Mouse (Mus musculus): ENCODE measurements at regions not wholly inside any gene's neighbourhood (a gene's known extent, or its start where the extent isn't known, plus 50 kb on each side); places are given as distances from the start of the nearest gene placed in this dataset.

DNA sequence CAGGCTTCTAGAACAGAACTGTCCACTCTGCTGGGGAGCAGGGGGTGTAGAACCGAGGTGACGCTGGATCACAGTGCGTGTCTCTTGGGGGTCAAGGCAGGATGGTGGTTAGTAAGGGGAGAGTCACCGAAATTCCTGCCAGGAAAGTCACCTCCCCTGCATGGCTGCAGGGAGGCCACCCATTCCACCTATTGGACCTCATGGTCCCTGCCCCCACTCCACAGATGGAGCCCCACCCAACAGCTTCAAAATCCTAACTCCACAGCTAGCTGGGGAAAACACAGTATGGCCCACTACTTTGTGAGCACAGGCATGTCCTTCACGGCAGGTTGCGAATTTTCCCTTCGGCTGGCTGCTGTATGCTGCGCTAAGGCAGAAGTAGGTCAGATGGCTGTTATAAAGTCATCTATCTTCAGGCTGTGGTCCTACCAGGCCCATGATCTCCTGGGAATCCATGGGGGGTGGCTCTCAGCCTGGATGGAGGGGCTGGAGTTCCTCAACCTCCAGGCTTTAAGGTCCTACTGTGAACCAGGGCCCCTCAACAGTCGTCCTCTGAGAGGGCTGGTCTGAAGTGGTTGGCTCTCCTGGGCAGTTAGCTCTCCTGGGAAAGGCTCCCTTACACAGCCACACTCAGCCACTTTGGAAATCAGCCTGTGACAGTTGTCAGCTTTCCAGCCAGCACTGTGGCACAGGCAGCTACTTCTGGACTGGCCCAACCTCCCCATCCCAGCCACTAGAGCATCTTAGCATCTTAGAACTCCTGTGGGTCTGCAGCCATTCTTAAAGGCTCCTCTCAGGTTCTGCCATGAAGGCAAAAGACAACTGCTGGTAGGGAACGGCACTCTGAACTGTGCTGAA is 124.0 kb upstream of the Klf14 start:
- no peak for DNase-seq (ENCODE audit: low read depth, low spot score)

DNA sequence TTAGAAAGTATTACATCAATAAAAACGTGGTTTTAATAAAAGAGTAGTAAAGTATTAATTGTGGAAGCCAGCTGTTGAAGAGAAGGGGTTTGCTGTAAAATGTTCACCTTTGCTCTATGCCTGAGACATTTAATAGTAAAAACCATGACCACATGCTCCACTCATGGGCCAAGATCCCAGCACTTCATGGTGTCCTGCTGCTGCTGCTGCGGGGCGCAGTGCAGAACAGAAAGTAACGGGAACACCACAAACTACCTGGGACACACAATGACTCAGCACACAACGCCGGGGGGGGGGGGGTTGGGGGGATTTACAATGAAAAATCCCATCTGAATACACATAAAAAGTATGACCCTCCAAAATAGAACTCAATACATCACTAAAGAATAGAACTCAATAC is 124.8 kb upstream of the Klf14 start:
- no peak for DNase-seq (ENCODE audit: low read depth, low spot score)

DNA sequence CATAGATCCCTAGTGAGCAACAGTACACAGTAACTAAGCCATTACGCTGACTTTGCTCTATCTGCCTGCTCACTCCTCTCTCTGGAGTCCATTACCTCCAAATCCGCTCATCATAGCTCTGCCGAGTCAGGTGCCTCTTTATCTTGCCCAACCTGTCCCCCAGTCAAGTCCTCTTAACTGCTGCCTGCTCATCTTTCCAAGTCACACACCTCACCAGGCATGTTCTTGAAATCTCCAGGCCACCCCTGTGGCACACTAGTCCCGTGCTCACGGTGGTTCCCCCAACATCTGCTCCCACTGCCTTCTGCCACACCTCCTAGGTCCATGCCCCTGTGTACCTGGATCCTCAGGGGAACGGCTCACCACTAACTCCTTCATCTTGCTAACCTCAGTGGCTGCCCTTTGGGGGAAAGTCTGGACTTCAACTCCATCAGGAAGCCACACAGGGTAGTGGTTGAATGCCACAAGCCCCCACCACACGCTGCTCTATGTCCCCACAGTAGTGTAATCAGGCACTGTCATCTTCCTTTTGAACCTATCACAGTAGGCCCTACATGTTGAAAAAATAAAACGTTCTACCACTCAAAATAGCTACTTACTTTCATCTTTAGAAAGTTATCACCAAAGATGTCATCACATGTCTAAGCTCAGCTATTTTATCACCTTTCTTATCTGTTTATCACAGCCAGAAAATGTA is 126.3 kb upstream of the Klf14 start:
- no peak for DNase-seq (ENCODE audit: low read depth, low spot score)

DNA sequence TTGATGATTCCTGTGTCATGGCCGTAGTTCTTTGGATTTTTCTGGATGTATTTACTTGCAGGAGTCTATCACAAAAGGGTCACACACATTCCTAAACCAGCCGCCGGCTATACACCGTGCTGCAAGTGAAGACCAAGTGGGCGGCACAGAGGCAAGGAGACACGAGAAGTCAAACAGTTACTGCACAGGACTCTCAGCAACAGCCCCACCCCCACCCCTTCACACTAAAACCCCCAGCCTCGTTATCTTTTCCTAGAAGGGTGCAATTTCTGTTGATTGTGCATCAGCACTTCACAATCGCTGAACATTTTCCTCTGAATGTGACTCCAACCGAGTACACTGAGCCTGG is 126.9 kb upstream of the Klf14 start:
- no peak for DNase-seq (ENCODE audit: low read depth, low spot score)

DNA sequence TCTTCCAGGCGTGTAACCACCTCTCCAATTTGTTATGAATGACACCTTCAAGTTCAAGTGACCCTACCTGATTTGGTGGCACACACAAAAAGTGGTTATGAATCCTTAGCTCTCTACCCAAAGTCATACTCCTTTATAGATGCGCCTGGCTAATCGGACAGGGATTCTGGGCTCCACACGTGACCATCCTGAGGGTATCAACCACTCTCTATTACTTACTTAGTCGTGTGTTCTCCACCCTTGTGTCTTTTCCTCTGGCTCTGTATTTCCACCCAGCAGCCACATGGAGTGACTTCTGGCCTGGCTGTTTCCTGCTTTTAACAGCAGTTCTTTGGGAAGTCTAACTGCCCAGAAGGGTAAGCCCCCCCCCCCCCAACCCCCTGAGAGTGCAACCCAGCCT is 127.4 kb upstream of the Klf14 start:
- DNase-seq (ENCODE audit: low read depth, low spot score): no peak

DNA sequence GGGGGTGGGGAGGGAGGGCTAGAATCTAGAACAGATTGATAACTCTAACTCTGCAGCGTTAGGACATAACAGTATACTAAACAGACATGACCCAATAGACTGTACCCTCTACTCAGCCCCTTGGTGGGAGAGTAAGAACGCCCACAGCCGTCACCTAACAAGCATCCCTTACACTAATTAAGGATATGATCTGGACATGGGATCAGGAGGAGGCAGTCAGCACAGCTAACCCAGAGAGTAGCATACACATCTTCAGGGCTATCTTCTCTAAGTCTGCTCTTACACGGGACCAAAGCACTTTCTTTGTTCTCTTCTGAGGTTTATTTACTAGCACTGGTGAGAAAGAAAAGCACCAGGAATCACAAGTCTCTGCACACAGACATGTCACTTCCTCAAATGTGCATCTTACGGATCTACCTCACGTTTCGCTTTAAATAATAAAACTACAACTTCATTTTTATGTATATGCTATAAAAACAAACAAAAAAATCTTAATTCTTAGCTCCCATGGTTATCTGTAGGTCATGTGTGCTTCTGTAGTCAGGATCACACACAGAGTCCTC is 128.0 kb upstream of the Klf14 start:
- no peak for DNase-seq (ENCODE audit: low read depth, low spot score)

DNA sequence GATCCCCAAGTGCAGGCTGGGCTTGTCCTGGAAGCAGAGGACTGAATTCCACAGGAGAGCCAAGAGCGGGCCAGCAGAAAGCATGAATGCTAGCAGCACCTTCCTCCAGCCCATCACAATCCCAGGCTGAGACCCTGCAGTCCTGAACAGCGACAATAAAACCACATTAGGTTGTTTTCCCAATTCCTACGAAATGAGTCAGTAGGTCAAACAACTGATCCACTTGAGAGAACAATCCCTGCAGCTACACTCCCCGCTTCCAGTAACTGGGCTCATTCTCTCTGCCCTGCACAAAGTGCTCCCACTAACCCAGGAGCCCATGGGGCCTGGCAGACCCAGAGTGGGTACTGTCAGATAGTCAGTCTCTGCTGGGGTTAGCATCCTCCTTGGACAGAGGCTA is 128.6 kb upstream of the Klf14 start:
- DNase-seq (ENCODE audit: low read depth, low spot score): no peak

DNA sequence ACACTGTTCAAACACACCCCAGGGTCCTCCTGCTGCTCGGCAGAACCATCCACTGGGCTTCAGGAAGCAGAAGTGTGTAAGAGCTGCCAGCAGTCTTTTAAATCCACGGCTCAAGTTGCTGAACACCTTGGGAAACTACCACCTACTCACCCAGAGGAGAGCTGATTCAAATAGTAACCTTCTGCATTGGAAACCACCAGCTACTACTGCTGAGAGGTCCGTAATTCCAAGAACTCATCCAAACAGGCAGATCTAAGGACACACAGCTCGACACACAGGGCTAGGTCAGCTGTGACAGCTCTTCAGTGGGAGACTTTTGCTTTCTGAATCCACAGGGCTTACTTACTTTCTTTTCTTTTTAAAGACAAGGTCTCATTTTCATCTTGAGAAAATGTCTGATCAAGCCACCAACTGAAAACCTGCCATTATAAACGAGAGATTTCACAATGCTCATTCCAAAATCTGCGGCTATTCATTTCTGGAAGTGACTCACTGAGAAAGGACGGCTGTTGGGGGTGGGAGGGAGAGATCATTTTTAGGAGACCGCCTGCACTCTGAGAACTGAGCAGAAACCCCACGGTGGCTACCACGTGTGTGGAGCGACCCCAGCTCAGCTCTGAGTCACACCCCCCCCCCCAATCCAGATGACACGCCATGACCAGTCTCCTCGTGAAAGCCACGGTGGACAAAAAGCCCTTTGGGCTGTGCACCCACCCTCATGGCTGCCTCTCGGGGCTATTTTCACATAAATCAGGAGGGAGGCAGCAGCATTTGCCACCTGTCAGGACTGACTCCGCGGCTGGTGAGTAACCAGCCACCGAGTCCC is 129.5 kb upstream of the Klf14 start:
- DNase-seq (ENCODE audit: low read depth, low spot score): no peak

DNA sequence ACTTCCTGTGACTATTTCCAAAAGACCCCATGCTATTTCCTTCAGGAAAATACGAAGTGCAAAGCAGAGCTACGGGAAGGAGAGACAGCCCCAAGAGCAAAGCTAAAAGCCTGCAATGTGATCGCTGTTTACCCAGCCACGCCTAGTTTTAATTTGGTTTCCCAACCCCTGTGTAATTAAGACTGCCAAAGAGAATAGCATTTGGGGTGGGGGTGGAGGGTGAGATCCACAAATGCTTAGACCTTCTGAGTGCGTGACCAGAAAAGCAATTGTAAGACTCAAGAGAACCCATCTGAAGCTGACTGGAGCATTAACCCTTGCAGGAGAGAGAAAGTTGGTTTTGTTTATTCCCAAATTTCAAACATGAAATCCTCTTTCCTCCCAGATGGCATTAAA is 130.1 kb upstream of the Klf14 start:
- DNase-seq (ENCODE audit: low read depth, low spot score): no peak

DNA sequence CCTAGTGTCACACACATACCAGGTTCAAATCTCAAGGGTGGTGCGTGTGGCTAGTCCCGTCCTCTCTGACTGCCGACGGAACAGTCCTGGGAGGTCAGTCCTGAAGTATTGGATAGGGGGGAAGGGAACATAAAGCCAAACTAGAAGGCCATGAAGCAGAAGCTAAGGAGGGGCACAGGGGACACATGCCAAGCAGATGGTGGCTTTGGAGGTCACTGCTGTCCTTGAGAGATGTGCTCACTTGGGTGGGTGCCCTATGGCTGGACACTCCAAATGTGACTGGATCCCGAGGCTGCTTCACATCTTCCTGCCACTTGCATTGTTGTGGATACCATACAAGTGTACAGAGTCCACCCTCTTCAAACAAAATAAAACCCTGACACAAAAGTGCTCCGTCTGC is 131.4 kb upstream of the Klf14 start:
- DNase-seq (ENCODE audit: low read depth, low spot score): no peak

DNA sequence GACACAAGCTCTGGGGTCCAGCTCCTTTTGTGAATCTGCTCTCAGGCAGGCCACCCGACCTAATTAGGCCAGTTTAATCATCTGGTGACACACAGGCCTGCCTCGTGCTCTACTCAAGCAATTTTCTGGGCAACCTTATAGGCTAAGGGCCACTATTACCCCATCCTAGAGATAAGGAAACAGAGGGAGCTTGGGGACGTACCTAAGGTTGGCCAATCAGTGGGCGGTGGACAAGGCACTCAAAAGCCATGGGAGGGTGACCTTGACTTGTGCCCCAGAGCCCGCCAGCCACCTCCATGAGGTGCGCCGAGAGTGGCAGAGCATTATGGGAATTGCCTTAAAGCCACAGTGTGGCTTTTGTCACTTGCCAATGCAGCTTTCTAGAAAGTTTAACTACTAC is 131.9 kb upstream of the Klf14 start:
- DNase-seq (ENCODE audit: low read depth, low spot score): no peak

DNA sequence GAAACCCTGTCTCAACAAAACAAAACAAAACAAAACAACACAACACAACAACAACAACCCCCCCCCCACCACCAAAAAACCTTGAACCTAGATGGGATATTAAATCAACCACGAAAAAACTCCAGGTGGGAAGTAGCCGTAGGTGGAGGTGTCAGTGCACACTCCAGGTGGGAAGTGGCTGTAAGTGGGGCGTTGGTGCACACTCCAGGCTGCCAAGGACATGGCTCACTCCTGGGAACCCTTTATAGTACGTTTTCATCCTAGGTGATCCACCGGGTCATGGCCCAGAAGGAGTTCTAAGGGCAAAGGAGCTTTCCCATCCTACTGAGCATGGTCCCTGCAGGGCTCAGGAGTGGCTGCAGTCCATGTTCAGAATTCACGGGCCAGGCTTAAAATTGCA is 133.4 kb upstream of the Klf14 start:
- DNase-seq (ENCODE audit: low read depth, low spot score): no peak

DNA sequence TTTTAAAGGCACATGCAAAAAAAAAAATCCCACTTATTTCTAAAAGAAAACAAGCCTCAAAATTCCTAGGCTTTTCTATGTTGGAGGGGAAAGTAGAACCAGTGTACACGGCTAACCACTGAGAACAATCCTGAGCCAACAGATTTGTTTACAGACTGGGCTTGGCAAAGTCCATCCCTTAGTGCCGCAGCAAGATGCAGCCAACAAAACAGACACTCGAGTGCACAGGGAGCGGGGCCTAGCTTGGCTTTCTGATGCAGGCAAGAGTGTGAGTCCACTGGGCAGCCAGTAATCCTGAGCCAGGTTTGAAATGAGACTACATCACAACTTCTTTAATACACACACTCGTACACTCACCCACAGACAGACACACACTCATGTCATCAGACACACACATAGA is 133.9 kb upstream of the Klf14 start:
- no peak for DNase-seq (ENCODE audit: low read depth, low spot score)

DNA sequence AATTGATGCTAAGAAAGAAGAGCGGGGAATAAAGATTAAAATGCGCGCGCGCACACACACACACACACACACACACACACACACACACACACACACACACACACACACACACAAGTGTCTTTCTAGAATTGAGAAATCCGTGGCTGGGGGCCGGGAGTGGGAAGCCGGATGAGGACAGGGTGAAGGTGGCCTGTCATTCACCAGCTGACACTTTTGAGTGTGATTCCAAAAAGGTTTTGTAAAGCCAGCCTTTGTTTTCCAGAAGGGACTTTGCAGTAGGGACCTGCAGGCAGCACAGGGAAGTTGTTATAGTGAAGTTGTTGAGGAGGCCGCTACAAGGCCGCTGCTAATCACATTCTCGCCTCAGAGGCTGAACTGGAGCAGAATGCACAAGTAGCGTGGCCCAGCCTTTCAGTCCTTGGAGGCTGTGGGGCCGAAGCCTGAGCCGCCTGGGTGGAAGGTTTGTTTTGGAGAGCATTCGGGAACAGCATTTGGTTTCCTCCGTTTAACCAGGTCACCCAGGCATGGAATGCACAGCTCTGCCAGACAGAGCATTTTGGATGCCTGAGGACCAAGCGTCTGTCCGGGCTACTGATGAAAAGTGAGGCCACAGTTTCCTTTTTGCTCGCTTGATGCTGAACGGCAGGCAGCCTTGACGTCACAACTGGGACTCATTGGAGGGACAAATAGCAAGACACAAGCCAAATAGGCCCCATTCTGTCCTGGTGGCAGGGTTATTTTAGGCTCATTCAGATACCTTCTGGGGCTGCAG is 137.3 kb upstream of the Klf14 start:
- no peak for DNase-seq (ENCODE audit: low read depth, low spot score)

DNA sequence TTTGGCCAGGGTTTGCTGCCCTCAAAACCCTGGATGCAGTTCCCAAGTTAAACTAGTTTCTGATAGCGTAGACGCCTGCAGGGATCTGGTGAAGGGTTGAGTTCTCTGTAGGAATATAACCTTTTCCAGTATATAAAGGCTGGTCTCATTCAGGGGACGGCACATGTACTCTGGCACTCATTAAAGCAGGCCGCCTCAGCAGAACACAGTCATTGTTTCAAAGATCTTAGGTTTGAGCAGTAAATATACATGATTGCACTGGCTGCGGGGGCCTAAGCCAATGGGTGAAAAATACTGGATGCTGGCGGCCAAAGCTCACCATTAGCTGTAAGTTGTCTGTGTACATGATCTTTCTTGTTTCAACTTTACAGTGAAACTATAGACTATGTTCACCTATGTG is 137.9 kb upstream of the Klf14 start:
- no peak for DNase-seq (ENCODE audit: low read depth, low spot score)

DNA sequence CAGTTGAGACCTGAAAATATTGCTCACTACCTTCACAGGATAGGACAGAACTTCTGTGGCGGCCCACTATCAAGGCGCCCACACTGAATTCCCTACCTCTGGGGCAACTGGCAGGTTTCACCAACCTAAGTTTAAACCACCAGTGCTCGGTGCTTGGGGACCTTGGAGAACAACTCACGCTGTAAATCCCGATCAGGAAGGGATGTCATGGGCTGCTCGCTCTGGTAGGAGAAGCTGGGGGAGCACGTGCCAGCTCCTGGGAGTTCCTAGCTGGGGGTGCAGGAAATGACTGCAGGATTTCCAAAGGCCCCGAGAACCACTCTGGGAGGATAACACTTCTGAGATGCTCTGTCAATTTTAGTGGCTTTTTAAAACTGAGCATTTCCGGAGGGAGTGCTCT is 138.4 kb upstream of the Klf14 start:
- DNase-seq (ENCODE audit: low read depth, low spot score): no peak

DNA sequence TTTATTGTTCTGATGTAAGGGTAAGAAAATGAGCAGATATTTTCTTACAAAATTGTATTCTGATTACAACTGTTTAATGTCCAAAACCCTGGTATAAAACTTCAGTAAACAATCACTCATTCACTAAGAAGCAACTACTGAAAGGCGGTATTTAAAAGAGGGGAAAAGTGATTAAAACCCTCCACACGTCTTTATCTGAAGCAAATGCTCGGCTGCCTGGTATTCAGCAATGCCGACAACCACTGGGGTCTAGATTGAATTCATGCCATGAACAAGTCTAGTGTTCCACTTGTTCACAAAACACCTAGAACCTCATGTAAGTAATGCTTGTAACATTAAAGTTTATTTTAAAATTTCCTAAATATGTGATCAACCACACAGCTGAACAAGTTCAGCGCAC is 139.2 kb upstream of the Klf14 start:
- DNase-seq (ENCODE audit: low read depth, low spot score): no peak

DNA sequence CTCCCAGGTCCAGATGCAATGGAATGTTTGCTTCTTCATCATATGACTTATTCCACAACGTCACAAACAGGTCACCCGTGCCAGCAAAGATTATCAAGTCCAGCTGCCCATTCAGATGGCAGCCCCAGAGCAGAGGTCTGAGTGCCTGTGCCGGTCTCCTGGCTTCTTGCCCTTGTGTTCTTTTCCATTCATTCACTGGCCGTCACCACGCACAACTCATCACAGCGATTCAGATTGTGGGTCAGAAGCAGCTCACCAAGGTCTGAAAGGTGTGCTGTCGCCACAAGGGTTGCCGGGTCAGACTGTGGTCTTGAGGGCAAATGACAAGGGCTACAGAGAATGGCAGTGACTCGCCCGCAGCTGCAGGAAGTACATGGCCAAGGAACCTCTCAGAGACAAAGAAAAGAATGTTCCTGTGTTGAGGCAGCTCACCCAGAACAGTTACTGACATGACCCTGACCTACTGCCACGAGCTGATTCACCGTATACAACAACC is 141.3 kb upstream of the Klf14 start:
- no peak for DNase-seq (ENCODE audit: low read depth, low spot score)

DNA sequence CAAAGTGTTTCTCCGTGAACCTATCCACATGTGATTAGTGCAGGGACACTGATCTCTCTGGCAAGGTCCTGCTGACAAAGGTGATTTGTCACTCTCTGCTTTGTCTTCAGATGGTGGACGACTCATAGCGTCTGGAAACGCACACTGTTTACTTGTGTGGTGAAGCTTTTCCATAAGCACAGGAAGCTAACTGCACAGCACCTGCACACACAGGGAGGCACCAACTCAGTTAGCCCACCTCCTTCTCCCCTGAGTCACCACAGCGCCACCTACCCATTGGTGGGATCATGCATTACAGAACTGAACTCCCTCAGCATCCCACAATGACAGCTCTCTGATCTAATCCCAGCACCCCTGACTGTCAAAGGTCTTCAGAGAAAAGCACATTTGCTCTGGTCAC is 141.9 kb upstream of the Klf14 start:
- DNase-seq (ENCODE audit: low read depth, low spot score): no peak

DNA sequence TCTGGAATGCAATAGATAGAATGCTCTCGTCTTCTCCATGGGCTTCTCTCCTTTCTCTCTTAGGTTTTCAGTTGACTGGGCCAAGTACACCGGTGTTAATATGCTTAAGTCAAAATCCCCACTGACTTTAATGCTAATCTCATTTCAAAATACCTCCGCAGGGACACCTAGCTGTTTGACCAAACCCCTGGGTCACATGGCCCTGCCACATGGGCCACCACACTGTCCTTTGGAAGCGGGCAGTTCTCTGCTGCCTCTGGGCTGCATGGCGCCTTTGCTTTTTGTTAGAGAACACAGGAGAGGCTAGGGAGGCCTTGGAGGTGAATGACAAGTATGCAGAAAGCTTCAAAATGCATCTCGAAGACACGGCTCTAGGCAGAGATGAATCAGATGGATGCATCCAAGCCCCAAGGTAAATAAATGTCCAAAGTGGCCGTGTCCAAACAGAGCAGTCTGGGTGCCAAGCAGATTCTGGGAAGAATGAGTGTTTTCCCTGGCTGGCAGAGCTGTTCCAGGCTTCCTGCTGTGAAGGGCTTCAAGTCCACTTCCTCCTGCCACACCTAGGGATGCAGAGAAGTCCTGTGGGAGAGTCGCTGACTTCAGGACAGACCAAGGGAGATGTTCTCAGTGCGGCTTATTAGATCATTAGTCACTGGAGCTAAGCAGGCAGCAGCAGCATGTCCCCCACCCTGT is 147.4 kb upstream of the Klf14 start:
- DNase-seq (ENCODE audit: low read depth, low spot score): no peak

DNA sequence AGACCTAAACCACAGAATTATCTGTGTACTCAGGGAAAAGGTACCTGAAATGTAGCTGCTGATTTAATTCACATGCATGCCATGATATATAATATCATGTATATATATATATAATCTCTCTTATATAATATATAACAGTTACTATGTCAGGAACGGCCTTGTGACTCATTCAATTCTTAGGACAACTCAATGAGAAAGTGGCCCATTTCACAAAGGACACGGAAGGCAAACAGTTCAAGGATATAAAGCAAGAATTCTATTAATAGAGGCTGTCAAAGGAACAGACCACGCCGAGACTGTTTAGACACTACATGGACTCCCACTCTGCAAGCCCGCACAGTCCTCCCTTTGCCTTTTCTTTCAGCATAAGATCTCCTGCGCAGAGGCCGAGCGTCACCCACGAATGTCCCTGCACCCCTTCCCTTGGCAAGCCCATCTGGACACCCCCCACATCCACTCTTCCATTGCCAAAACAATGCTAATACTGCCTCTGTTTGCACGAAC is 148.0 kb upstream of the Klf14 start:
- no peak for DNase-seq (ENCODE audit: low read depth, low spot score)
